Mouse (Mus musculus): ENCODE data around the gene Paqr4.

Paqr4 gene

GRCm38 (mm10) chr17:23726758-23727142 lies 13.9 kb downstream of the Paqr4 start:
- DNase-seq (ENCODE audit: low spot score in 2 of 2), result peak in 1 of 2 experiments; percentile 60

DNA sequence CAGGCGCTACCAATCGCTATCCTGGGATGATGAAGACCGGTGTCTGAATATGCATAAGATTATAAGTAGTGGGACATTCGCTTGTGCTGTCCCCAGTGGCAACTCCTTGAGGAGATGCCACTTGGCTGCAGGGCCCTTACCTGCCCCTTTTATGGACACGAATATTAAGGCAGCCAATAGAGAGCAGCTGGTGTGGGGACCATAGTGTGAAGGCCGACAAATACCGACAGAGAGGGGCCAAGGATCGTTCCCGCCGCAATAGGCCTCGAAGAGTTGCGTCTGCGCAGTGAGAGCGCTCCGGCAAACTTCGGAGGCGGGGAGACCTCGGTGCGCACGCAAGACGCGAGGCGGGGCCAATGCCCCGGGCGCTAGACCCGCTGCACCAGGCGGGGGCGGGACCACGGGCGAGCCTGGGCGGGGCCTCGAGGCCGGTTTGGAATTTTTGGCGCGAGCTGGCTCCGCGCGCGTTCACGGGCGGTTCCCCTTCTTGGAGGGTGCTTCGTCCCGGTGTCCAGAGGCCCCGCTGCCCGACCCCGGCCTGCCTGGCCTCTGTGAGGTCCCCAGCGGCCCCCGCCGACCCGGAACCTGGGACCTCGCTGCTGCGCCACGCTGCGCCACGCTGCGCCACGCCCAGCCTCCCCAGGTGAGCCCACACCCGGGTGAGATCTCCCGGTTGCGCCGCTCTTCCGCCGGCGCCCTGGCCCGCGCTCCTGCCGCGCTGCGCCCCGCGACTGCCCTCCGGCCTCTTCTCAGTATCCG lies 14.5 kb downstream of the Paqr4 start, which contains the start of gene Pkmyt1:
Pkmyt1 (plus strand) TSS at position 338 of the 759 bp plus-strand sequence.
- peak; percentile 85 to 93 for DNase-seq (ENCODE audit: low spot score in 2 of 2)

- no peak for DNase-seq (ENCODE audit: low spot score in 2 of 2)
These were observed 15.2 kb downstream of the Paqr4 start for GRCm38 (mm10) chr17:23725477-23725876.

DNA sequence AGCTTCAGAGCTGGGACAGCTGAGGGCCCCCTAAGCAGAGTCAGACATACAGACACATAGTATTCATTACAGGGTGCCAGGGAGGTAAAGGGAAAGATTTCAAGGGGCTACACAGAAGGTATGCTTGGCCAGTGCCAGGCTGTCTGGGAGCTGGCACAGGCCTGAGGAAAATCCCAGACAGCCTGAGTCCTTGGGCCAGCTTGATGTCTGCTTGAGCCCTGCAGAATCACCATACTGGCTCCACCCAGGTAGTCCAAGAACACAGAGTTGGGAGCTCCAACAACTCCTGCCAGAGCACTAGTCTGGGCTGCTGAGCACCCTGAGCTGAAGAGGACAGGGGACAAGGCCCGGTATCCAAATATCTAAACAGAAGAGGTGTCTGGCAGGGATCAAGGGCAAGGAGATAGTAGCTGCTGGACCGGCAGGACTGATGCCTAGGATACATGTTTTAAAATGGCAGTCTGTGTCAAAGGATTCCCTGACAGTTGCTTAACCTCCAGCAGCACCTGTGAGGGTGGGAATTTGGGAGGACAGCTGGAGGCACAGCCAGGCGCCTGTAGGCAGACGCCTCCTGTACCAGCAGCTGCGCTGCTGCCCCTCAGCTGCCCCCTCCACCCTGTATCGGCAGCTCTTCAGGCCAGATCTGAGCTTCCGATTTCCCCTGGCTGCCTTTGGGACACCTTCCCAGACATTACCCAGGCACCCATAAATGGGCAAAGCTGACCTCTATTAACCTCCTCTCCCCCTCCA lies 18.1 kb downstream of the Paqr4 start, which contains the start of gene 1520401A03Rik:
1520401A03Rik (minus strand) TSS at position 408 of the 750 bp plus-strand sequence.
- DNase-seq (ENCODE audit: low spot score in 2 of 2), result no peak

- DNase-seq (ENCODE audit: low spot score in 2 of 2), result no peak
These were observed 18.8 kb downstream of the Paqr4 start for GRCm38 (mm10) chr17:23721886-23722285.

DNA sequence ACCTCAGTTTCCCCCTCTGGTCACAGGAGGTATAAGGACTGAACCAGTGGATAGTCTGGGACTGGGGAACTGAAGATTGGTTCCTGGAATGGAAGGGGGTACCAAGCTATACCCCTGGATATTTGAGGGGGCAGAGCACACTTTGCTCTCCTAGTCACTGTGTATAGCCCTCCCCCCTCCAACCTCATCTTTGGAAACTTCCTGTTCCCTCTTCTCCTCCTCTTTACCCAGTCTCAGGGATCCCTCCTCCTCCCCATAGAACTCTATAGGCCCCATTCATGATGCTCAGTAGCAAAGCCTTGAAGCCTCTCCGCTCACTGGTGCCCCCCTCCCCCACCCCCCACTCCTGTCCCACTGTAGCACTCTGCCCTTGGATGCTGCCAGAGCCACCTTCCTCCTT lies 21.2 kb downstream of the Paqr4 start:
- DNase-seq (ENCODE audit: low spot score in 2 of 2), result no peak

- DNase-seq (ENCODE audit: low spot score in 2 of 2), result no peak
These were observed 23.7 kb downstream of the Paqr4 start for GRCm38 (mm10) chr17:23717003-23717402.

GRCm38 (mm10) chr17:23706212-23706611 lies 34.5 kb downstream of the Paqr4 start:
- peak in 1 of 2 experiments; percentile 77 for DNase-seq (ENCODE audit: low spot score in 2 of 2)

DNA sequence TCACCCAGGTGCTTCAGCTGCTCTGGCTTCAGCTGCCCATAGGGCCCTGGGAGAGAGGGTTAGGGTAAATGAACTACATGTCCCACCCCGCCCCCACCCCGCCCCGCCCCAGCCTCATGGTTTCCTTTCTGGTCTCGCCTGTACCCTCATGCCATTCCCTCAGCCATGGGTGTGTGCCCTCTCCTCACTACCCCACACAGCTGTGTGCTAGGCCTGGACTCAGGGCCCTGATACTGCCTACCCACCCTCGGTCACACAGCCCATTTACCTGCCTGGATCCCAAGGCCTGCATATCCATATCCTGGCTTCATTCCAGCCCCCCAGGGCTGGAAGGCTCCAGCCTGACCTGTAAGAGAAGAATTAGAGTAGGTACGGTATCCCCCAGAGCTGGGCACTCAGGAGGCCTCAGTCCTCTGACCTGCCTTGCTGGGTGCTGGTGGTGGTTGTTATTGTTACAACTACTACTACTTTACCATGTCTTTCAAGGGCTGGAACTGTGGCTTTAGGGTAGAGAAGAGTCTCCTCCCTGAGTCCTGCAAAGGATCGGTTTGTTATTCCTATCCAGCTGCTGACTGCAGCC lies 35.1 kb downstream of the Paqr4 start:
- no peak for DNase-seq (ENCODE audit: low spot score in 2 of 2)

GRCm38 (mm10) chr17:23704741-23705140 lies 35.9 kb downstream of the Paqr4 start:
- peak in 1 of 2 experiments; percentile 32 for DNase-seq (ENCODE audit: low spot score in 2 of 2)

- peak in 1 of 2 experiments; percentile 36 for DNase-seq (ENCODE audit: low spot score in 2 of 2)
These were observed 37.4 kb downstream of the Paqr4 start for GRCm38 (mm10) chr17:23703301-23703700.

DNA sequence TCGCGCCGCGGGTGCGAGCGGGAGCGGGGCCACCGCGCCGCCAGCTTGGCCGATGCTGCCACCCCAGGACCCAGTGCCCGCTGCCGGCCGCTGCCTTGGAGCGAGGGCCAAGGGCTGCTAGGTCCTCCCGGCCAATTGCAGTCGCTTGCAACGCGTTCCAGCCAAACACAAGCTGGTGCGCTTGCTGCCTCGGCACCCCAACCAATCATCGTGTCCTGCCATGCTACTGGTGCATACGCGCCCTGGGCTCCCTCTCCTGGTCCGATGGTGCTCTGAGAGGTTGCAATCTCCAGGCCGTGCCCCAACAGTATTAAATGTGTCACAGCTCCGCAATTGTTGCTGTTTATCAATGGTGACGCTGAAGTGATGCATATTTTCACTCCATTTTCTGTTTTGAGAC lies 40.6 kb downstream of the Paqr4 start:
- peak; percentile 73 to 92 for DNase-seq (ENCODE audit: low spot score in 2 of 2)

- no peak for DNase-seq (ENCODE audit: low spot score in 2 of 2)
These were observed 41.3 kb downstream of the Paqr4 start for GRCm38 (mm10) chr17:23699131-23700077.

GRCm38 (mm10) chr17:23695801-23696200 lies 44.9 kb downstream of the Paqr4 start:
- no peak for DNase-seq (ENCODE audit: low spot score in 2 of 2)

GRCm38 (mm10) chr17:23694491-23694890 lies 46.2 kb downstream of the Paqr4 start:
- DNase-seq (ENCODE audit: low spot score in 2 of 2), result no peak
